Mouse (Mus musculus) kidney, embryonic 16.5 days (tissue): ENCODE results near the gene Chd2. TPM values are rescaled to one million over a fixed set of nuclear protein-coding genes. Genes with fewer than 3 reads are reported as not detected.

ENCODE experiments used
- ATAC-seq: fragments of 200-750 bp; cut with Nextera tagmentation; 2 replicates; pipeline ENCODE4 v1.8.0; 2017; ENCODE audit warnings: moderate TSS enrichment; ENCODE audit not compliant: low FRiP score, low TSS enrichment
- H3K27ac ChIP-seq: fragments of 300-500 bp; sonication (generic); 2 replicates; pipeline ENCODE4 v1.5.1; 2014; ENCODE audit warnings: low read length
- H3K27me3 ChIP-seq: fragments of 300-500 bp; sonication (generic); 2 replicates; pipeline ENCODE4 v1.6.1; 2014; ENCODE audit warnings: low read length, control low read depth, mixed read lengths; ENCODE audit not compliant: insufficient read depth
- H3K36me3 ChIP-seq: fragments of 300-500 bp; sonication (generic); 2 replicates; pipeline ENCODE4 v1.6.1; 2014; ENCODE audit warnings: low read length, control low read depth, mixed read lengths; ENCODE audit not compliant: insufficient read depth
- H3K4me1 ChIP-seq: fragments of 300-500 bp; sonication (generic); 2 replicates; pipeline ENCODE4 v1.6.1; 2014; ENCODE audit warnings: low read length, control low read depth, mixed read lengths; ENCODE audit not compliant: insufficient read depth
- H3K4me2 ChIP-seq: fragments of 300-500 bp; sonication (generic); replicated peaks from 2 replicates; pipeline ENCODE4 v1.6.1; 2014; ENCODE audit warnings: low read depth, low read length
- H3K4me3 ChIP-seq: fragments of 300-500 bp; sonication (generic); 2 replicates; pipeline ENCODE4 v1.5.1; 2014; ENCODE audit warnings: mild to moderate bottlenecking, low read length
- H3K9ac ChIP-seq: fragments of 300-500 bp; sonication (generic); replicated peaks from 2 replicates; pipeline ENCODE4 v1.6.1; 2014; ENCODE audit warnings: low read length
- H3K9me3 ChIP-seq: fragments of 300-500 bp; sonication (generic); 2 replicates; pipeline ENCODE4 v1.6.1; 2016; ENCODE audit warnings: low read length, control low read depth
- WGBS: fragments of 180-500 bp; shearing (Covaris S2); extraction: QIAGEN DNeasy Blood & Tissue Kit; methylation state at CpG from one replicate; pipeline ENCODE4 v1.1.7; 2014; 5-methylcytosine and 5-hydroxymethylcytosine counted together
- polyA plus RNA-seq: library from polyadenylated mRNA; unstranded; fragments of >200 nt; fragmentation: Nextera tagmentation; extraction: Ambion mirVana; gene quantifications from 2 replicates; pipeline ENCODE4 v1.2.1, GENCODE M21; 2015

The Chd2 gene
- polyA plus RNA-seq, 1 experiment from 2014 or later, result 45.3 TPM

DNA sequence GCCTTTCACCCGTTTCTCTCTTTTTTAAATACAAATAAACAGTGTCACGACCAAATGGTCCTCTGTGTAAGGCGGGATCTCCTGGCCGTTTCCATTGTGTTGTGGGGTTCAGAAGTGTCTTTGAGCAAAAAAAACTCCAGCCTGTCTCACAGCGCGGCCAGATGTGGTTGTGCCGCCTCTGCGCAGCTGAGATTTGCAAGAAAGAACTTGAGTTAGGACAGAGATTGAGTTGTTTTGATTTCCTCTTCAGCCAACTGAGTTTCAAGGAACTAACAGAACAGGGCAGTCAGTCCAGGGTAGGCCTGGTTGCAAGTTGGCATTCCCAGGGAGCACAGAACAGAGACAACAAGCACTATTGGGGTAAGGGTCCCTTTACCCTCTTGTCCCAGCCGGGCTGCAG lies 149.3 kb downstream of the Chd2 start:
- H3K27ac ChIP-seq, result peak overlapping the region; percentile 93
- H3K4me3 ChIP-seq, result peak overlapping the region; percentile 81
- no peaks in the 10 kb centered on the region; the same call in 1 of the 2 replicates for H3K27me3 ChIP-seq
- H3K9me3 ChIP-seq, result no peaks in the 10 kb centered on the region
- ATAC-seq, result no peak
- peaks cover 34% of the 10 kb centered on the region for H3K4me1 ChIP-seq
- WGBS, result 1% methylated on average over 9 of the region's 9 CpGs
- H3K36me3 ChIP-seq, result no peaks in the 10 kb centered on the region
- peak overlapping the region; percentile 84 for H3K4me2 ChIP-seq
- H3K9ac ChIP-seq, result peak overlapping the region; percentile 91

DNA sequence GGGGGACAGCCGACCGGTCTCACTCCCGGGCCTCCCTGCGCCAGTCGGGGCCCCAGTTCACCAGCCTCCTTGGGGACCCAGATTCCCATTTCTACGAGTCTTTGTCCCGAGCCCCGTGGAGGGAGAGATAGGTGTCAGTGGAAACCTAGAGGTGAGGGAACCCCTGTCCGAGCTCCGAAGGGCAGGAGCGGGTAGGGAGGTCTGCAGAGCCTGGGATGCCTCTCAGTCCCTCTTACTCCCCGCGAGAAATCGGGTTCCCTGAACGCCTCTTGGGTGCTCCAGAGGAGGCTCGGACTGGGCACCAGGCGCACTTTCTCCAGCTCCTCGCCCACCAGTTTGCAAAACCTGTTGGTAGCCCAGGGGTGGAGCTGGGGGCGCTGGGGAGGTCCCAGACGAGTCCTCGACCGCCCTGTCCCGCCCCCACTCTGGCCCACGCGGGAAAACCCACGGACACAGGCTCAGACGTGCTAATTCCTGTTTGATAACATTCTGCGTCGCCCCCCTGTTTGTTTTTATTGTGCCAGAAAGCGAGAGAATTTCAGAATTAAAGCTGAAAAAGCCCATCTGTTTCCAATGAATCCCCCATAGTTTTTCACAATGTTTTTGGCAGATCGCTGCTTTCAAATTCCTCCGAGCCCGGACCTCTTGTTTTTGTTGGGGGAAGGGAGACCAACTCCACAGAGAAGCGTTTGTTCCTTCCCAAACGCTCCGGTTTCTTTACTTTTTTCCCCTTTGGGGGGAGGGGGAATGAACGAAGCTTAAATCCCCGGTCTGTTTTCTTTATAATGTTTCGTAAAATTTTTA lies 149.9 kb downstream of the Chd2 start:
- no peaks in the 10 kb centered on the region; the same call in 1 of the 2 replicates for H3K27me3 ChIP-seq
- H3K36me3 ChIP-seq, result no peaks in the 10 kb centered on the region
- H3K9ac ChIP-seq, result peak overlapping the region; percentile 91
- peak overlapping the region; percentile 84 for H3K4me2 ChIP-seq
- peak overlapping the region; percentile 93 for H3K27ac ChIP-seq
- peaks cover 33% of the 10 kb centered on the region for H3K4me1 ChIP-seq
- WGBS, result under 1% methylated on average over 39 of the region's 39 CpGs
- H3K9me3 ChIP-seq, result no peaks in the 10 kb centered on the region
- peak overlapping the region; percentile 81 for H3K4me3 ChIP-seq
- peak; percentile 40 for ATAC-seq

DNA sequence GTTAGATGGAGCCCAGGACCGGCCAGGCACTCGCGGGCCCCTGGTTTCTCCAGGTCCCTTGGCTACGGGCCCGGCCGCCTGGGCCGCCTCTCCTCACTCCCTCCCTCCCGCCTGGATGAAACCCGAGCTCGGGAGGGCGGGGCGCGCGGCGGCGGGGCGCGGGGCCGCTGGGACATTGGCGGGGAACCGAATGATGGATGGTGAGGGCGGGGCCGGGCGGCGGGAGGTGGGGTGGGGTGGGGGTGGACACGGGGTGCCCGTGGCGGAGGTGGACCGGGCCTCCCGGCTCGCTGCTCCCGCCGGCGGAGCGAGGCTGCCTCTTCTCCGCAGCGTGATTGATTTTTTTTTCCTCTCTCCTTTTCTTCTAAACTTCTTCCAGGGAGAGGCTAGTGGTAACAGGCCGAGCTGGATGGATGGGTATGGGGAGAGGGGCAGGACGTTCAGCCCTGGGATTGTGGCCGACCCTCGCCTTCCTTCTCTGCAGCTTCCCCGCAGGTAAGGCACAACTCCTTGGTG lies 150.6 kb downstream of the Chd2 start:
- WGBS, result 1% methylated on average over 19 of the region's 42 CpGs
- peak overlapping the region; percentile 84 for H3K4me2 ChIP-seq
- ATAC-seq, result peak; percentile 87
- peaks cover 31% of the 10 kb centered on the region for H3K4me1 ChIP-seq
- peak overlapping the region; percentile 81 for H3K4me3 ChIP-seq
- no peaks in the 10 kb centered on the region; the same call in 1 of the 2 replicates for H3K27me3 ChIP-seq
- no peaks in the 10 kb centered on the region for H3K9me3 ChIP-seq
- no peaks in the 10 kb centered on the region for H3K36me3 ChIP-seq
- H3K9ac ChIP-seq, result peak overlapping the region; percentile 91
- peak overlapping the region; percentile 93 for H3K27ac ChIP-seq

DNA sequence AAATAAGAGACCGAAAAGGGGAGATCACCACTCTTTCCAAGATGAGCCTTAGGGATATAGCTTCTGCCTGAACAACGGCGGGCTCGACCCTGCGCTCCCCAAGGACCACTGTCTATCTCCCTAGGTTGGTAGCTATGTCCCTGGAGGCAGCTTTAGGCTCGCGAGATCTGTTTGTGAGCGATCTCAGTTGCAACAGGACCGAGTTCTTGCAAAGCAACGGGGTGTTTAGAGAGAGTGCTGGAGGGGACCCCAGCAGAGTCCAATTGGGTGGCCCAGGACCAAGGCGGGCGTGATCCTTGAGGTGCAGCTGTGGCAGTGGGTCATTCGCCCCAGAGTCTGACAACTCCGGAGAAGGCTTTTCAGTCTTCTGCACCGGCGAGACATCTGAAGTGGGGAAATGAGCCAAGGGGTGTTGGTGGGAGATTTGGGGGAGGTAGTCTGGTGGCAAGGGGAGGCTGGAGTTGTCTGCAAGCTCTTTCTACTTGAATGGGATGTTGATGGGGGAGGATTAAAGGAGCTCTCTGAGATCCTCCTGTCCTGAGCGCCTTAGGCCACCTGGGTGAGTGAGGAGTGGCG lies 151.1 kb downstream of the Chd2 start:
- H3K9me3 ChIP-seq, result no peaks in the 10 kb centered on the region
- peak; percentile 16; the same call in 1 of the 2 replicates for ATAC-seq
- no peaks in the 10 kb centered on the region; the same call in 1 of the 2 replicates for H3K27me3 ChIP-seq
- peak overlapping the region; percentile 81 for H3K4me3 ChIP-seq
- 7% methylated on average over 18 of the region's 18 CpGs for WGBS
- peaks cover 31% of the 10 kb centered on the region for H3K4me1 ChIP-seq
- peak overlapping the region; percentile 91 for H3K9ac ChIP-seq
- H3K27ac ChIP-seq, result peak overlapping the region; percentile 17; the same call in 1 of the 2 replicates
- no peaks in the 10 kb centered on the region for H3K36me3 ChIP-seq
- peak overlapping the region; percentile 84 for H3K4me2 ChIP-seq

DNA sequence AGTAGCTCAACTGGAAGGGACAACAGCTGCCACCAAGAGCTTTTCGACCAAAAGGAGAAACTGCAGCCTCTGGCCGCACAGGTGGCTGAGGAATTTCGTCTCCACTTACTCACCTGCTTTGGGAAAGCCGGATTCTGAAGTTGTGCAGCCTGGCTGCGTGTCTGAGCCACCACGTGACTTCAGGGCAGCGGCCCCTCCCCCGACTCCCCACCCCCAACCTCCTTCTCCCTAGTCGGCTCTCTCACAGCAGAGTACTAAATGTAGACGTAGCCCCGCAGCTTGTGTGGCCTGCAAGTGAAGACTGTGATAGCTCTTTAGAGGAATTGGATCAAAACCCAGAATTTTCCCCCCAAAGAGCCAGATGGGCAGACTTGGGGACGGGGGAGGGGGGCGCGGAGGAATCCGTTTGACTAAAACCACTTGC lies 151.7 kb downstream of the Chd2 start:
- Histone ChIP-seq H3K4me3 (peak overlapping the region; percentile 81), H3K4me1 (peaks cover 31% of the 10 kb centered on the region), H3K27me3 (no peaks in the 10 kb centered on the region; the same call in 1 of the 2 replicates), H3K27ac (peak overlapping the region; percentile 36; the same call in 1 of the 2 replicates), H3K9me3 (no peaks in the 10 kb centered on the region), H3K36me3 (no peaks in the 10 kb centered on the region), H3K4me2 (peak overlapping the region; percentile 84), H3K9ac (peak overlapping the region; percentile 91)
- peak; percentile 31; the same call in 1 of the 2 replicates for ATAC-seq
- 1% methylated on average over 15 of the region's 15 CpGs for WGBS

DNA sequence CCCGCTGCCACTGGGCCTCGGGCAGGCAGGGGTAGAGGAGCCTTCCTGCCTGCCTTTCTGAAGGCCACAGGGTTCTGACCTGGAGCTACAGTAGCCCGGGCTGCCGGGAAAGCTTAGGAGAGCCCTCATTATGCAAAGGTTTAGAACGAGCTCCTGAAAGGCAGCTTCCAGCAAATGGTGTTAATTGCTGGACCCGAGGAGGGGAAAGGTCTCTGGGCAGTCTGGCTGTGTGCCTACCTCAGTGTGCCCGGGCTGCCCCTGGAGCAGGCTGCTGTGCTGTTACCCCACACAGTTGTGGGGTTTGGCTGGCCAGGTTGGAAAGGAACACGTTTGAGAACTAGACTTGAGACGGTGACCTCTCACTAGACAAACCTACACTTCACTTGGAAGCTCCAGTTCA lies 152.2 kb downstream of the Chd2 start:
- Histone ChIP-seq H3K9ac (no peak overlapping the region), H3K36me3 (no peaks in the 10 kb centered on the region), H3K27ac (peak overlapping the region; percentile 36; the same call in 1 of the 2 replicates), H3K4me3 (peak overlapping the region; percentile 81; the same call in 1 of the 2 replicates), H3K4me1 (peaks cover 31% of the 10 kb centered on the region), H3K4me2 (peak overlapping the region; percentile 84), H3K9me3 (no peaks in the 10 kb centered on the region), H3K27me3 (no peaks in the 10 kb centered on the region; the same call in 1 of the 2 replicates)
- 12% methylated on average over 9 of the region's 9 CpGs for WGBS
- no peak for ATAC-seq

DNA sequence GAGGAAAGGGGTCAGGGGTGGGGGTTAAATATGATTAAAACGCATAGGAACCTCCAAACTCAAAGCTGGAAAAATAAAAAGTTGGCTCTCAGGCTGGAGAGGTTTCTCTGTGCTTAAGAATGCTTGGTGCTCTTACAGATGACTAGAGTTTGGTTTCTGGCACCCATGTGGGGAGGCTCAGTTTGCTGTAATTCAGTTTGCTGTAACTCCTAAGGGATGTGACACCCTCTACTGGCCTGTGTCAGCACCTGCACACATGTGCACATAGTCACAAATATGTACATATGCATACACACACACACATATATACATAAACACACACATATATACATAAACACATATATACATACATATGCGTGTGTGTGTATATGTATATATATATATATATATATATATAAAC lies 152.8 kb downstream of the Chd2 start:
- Histone ChIP-seq H3K9me3 (no peaks in the 10 kb centered on the region), H3K4me1 (peaks cover 28% of the 10 kb centered on the region), H3K9ac (no peak overlapping the region), H3K36me3 (no peaks in the 10 kb centered on the region), H3K4me2 (no peak overlapping the region), H3K27me3 (no peaks in the 10 kb centered on the region; the same call in 1 of the 2 replicates), H3K27ac (no peak overlapping the region), H3K4me3 (no peak overlapping the region)
- no peak for ATAC-seq
- 76% methylated on average over 2 of the region's 2 CpGs for WGBS

DNA sequence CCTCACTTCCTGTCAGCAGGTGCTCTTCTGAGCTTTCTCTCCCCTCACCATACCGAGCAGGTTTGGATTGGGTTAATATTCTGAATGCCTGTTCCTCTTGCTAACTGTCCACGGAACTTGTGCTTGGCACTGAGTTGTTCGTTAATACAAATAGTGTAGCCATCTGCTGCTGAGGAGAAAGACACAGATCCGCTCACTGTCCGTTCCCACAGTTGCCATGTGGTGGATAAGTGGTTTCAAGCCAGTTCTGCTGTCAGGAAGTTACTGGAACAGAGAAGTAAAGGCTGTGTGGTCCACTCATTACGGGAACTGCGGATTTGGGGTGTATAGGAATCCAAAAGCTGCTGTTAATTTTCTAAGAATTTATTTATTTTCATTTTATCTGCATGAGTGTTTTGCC lies 158.8 kb downstream of the Chd2 start:
- ATAC-seq, result no peak
- no peak overlapping the region for H3K9ac ChIP-seq

DNA sequence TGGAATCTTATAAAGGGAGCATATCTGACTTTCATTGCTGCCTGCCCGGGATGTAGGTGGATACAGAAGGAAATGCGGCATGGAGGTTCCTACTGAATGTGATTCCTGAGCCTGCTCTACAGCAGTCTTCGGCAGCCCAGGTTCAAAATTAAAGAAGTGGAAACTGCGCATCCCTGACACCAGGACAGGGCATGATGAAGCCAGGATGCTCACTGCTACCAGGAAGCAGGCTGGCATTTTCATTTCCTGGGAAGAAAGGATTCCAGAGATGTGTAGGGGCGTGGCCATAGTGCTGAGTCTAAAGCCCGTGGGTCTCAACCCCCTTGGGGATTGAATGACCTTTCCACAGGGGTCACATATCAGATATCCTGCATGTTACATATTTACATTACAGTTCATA lies 163.6 kb downstream of the Chd2 start:
- Histone ChIP-seq H3K4me3 (no peak overlapping the region), H3K4me2 (no peak overlapping the region), H3K36me3 (no peaks in the 10 kb centered on the region), H3K9ac (no peak overlapping the region), H3K27ac (no peak overlapping the region), H3K27me3 (peaks cover 26% of the 10 kb centered on the region), H3K9me3 (no peaks in the 10 kb centered on the region), H3K4me1 (peaks cover 11% of the 10 kb centered on the region)
- WGBS, result 74% methylated on average over 6 of the region's 6 CpGs
- ATAC-seq, result no peak

More for the DNA sequence above, 158.8 kb downstream of the Chd2 start:
- no peaks in the 10 kb centered on the region for H3K9me3 ChIP-seq
- H3K27me3 ChIP-seq, result peaks cover 15% of the 10 kb centered on the region; the same call in 1 of the 2 replicates
- no peak overlapping the region for H3K27ac ChIP-seq
- WGBS, result 85% methylated on average over 7 of the region's 7 CpGs
- no peak overlapping the region for H3K4me3 ChIP-seq
- H3K4me1 ChIP-seq, result no peaks in the 10 kb centered on the region
- no peak overlapping the region for H3K4me2 ChIP-seq
- H3K36me3 ChIP-seq, result no peaks in the 10 kb centered on the region
